Mouse (Mus musculus) heart, postnatal 36 days (tissue): ENCODE measurements at regions not wholly inside any gene's neighbourhood (a gene's known extent, or its start where the extent isn't known, plus 50 kb on each side); places are given as distances from the start of the nearest gene placed in this dataset.

Source experiments
- DNase-seq, 2 experiments: peaks; one replicate each; pipeline ENCODE4 v3.0.0; 2021 to 2022
- intact Hi-C: fragments of 180-260 bp; cut with DNase I; formaldehyde crosslinking; loops from one replicate; pipeline ENCODE4 v1.15.1; 2025

DNA sequence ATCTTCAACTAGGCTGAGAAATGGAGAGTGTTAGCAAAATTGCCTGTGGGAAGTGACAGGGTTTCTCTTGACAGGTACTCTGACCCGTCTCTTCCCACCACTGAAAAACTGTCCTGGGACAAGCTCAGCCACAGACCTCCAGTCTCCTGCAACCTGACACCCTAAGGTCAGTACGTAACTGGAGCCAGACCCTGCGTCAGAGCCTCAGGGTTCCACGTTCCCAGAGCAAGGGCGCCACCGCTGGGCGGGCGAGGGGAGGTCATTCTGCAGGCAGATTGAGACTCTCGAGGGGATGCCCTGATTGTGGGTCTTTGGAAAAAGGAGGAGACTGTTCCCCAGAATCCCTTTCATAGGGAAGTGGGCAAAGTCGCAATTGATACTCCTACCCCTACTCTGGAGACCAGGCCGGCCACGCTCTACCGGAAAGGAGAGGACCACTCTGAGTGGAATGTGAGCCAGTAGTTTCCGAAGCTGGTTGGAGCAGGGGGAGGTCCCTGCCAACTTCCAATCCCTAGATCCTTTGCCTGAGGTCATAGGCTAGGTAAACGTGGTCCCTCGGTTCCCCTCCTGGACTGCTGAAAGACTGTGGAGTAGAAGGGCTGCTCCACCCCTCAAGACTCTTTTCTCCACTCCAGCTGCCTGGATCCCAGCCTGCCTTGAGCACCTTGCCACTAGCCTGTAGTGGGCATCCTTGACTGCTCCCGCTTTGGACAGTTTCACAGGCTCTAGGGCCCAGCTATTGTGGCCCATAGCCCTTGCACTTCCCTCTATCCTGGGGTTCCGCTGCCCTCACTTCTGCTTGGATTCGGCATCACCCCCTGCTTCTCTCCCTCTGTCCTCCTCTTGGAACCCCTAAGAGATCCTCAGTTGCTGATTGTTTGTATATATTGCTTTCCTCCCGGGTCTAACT lies 61.0 kb upstream of the Lpcat1 start:
- intact Hi-C loops: loop anchor here (5.0 kb wide), 1 partner anchor 244 kb away; no protein-coding TSS in a partner anchor
- peak; percentile 38 to 41 for DNase-seq

DNA sequence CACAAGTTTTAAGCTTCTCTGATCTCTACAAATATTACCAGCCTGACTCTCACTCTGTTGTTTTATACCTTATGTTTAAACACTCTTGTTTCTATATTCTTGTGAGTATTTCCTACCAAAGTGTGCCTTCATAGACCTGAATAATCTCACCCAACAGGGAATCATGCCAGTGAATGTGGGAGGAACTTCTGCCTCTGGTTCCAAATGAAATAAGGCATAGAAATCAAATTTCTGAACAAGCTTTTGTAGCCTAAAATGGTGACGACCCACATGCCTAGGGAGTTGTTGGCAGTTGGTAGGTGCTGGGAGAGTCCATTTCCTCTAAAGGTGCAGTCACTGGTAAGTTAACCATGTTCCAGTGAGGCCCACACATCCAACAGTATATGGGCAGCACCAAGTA lies 66.1 kb upstream of the Lpcat1 start:
- intact Hi-C loops: no loop called here
- DNase-seq: no peak

DNA sequence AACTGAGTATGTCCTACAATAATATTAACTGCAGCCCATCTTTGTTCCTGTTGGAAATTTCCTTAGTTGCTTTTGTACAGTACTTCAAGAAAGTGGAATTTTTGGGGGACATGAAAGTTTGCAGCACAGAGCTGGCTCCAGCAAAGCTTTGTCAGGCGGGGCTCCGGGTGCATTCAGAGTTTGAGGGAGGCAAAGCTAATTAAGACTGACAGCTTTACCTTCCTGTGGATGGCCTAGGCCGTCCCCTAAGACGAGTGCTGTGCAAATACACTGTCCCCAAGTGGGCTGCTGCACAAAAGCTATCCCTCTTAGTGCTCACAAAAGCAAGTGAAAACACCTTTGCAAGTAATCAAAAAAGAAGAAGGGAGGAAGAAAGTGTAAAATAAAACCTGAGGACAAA lies 68.7 kb upstream of the Ndufs6 start:
- no peak for DNase-seq
- intact Hi-C loops: no loop called here

DNA sequence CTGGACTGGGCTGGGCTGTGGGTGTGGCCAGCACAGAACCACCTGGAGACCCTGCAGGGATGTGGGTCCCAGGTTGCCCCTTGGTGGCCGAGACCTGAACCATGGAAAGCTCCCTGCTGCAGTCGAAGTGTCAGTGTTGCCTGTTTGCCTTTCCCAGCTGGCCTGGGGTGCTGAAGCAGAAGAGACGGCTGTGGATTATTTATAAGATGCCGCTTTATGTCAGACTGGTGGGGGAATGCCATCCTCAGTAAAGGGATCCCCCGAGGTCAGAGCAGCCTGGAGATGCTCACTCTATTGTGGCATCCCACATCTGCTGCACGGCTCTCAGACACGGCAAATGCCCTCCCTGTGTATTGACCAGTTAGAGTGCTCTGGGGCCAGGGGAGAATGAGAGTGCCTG lies 67.5 kb upstream of the Ndufs6 start:
- intact Hi-C loops: no loop called here

DNA sequence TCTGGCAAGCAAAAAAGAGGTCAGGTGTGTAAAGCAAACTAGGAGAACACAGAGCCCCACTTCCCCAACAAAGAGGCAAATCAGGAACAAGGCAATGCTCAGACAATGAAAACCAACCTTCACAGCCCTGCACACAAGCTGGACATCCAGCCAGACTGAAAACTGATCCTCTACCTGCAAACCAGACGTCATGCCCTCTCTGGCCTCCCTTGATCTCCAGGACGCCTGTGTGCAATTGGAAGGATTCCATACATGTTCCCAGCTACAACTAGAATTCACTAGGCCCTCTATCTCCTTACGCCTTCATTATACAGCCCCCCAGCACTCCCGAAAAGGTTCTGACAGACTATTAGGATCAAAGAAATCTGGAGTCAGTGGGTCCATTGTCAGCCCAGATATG lies 60.7 kb upstream of the Ndufs6 start:
- intact Hi-C loops: no loop called here
- no peak for DNase-seq

More for the DNA sequence above, 67.5 kb upstream of the Ndufs6 start:
- DNase-seq: no peak

DNA sequence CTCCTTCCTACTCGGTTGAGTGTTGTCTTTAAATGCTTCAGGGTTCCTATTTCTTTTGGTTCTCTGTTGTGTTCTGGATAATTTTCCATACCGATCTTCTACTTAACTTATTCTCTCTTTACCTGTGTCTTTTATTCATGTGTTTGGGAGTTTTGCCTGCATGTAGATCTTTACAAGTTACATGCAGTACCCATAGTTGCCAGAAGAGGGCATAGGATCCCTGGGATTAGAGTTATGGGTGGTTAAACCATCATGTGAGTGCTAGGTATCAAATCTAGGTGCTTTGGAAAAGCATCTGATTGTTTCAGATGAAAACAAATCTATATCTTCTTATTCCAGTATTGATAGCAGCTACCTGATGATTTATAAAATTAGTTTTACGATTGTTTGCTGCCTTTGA lies 55.2 kb upstream of the Ndufs6 start:
- DNase-seq: peak; percentile 9 to 31

More for the DNA sequence above, 55.2 kb upstream of the Ndufs6 start:
- intact Hi-C loops: no loop called here
